Mouse (Mus musculus) CH12.LX (cell line): ENCODE measurements at regions not wholly inside any gene's neighbourhood (a gene's known extent, or its start where the extent isn't known, plus 50 kb on each side); places are given as distances from the start of the nearest gene placed in this dataset.

Experiments used
- CTCF ChIP-seq, 2 experiments: IDR thresholded peaks in 1 of 2; conservative IDR thresholded peaks in 1 of 2; 2 replicates each; pipeline ENCODE4 v1.5.1; 2011 to 2012; ENCODE audit warnings: low read depth in 2 of 2, low read length in 2 of 2, improper control_type of control experiment in 1 of 2, inconsistent platforms in 1 of 2, mild to moderate bottlenecking in 1 of 2, moderate library complexity in 1 of 2
- EP300 ChIP-seq: IDR thresholded peaks from 2 replicates; pipeline ENCODE4 v1.6.1; 2011; ENCODE audit warnings: low read length, improper control_type of control experiment
- HCFC1 ChIP-seq: IDR thresholded peaks from 2 replicates; pipeline ENCODE4 v1.6.1; 2012; ENCODE audit warnings: low read depth, mild to moderate bottlenecking, inconsistent platforms, low read length, improper control_type of control experiment
- IRF4 ChIP-seq: IDR thresholded peaks from 2 replicates; pipeline ENCODE4 v1.6.1; 2014; ENCODE audit warnings: low read depth, mild to moderate bottlenecking, inconsistent platforms, low read length, improper control_type of control experiment
- MAX ChIP-seq: IDR thresholded peaks from 2 replicates; pipeline ENCODE4 v1.6.1; 2011; ENCODE audit warnings: low read length, improper control_type of control experiment
- NELFE ChIP-seq: IDR thresholded peaks from 2 replicates; pipeline ENCODE4 v1.6.1; 2011; ENCODE audit warnings: low read depth, low read length, improper control_type of control experiment
- POLR2A ChIP-seq: IDR thresholded peaks from 2 replicates; pipeline ENCODE4 v1.6.1; 2011; ENCODE audit warnings: low read depth, mild to moderate bottlenecking, improper control_type of control experiment, low read length
- POLR2AphosphoS2 ChIP-seq: IDR thresholded peaks from 2 replicates; pipeline ENCODE4 v1.6.1; 2011; ENCODE audit warnings: low read depth, low read length, improper control_type of control experiment
- SIN3A ChIP-seq: IDR thresholded peaks from 2 replicates; pipeline ENCODE4 v1.6.1; 2012; ENCODE audit warnings: low read length, improper control_type of control experiment, inconsistent platforms
- SMC3 ChIP-seq: IDR thresholded peaks from 2 replicates; pipeline ENCODE4 v1.6.1; 2011; ENCODE audit warnings: low read depth, low read length, improper control_type of control experiment

GRCm38 (mm10) chr3:102353277-102353900, 116.3 kb upstream of the Ngf start:
- no peak for TF ChIP-seq POLR2A
- TF ChIP-seq NELFE = no peak
- no peak for TF ChIP-seq HCFC1
- no peak for TF ChIP-seq CTCF (conservative IDR thresholded peaks at IDR 0.05 in 1 of 2, IDR thresholded peaks at IDR 0.05 in 1 of 2; ENCODE audit: low read depth in 2 of 2, low read length in 2 of 2)
- TF ChIP-seq MAX = no peak
- no peak for TF ChIP-seq SMC3
- TF ChIP-seq IRF4 = no peak
- no peak for TF ChIP-seq POLR2AphosphoS2
- TF ChIP-seq EP300 = no peak
- TF ChIP-seq SIN3A = no peak
